Mouse (Mus musculus) cerebellum, adult 18-20 months (tissue): ENCODE measurements around the gene Mindy1.

Source experiments
- DNase-seq, 2 experiments: peaks; one replicate each; pipeline ENCODE4 v3.0.0; 2021

Mindy1 gene

GRCm38 (mm10) chr3:95269789-95270188 lies 11.4 kb upstream of the Mindy1 start:
- no peak for DNase-seq

GRCm38 (mm10) chr3:95270766-95271364 lies 10.3 kb upstream of the Mindy1 start:
- no peak for DNase-seq

- peak; percentile 91 to 97 for DNase-seq
Observed at GRCm38 (mm10) chr3:95273471-95273870, 7.7 kb upstream of the Mindy1 start.

GRCm38 (mm10) chr3:95274453-95274852 lies 6.7 kb upstream of the Mindy1 start:
- DNase-seq: no peak

GRCm38 (mm10) chr3:95275161-95275560 lies 6.0 kb upstream of the Mindy1 start:
- DNase-seq: no peak

- DNase-seq: no peak
Observed at GRCm38 (mm10) chr3:95276428-95276934, 4.7 kb upstream of the Mindy1 start.

GRCm38 (mm10) chr3:95277149-95277551 lies 4.0 kb upstream of the Mindy1 start:
- no peak for DNase-seq

- peak in 1 of 2 experiments; percentile 56 for DNase-seq
Observed at GRCm38 (mm10) chr3:95280747-95281146, 398 bp upstream of the Mindy1 start.

- DNase-seq: no peak
Observed at GRCm38 (mm10) chr3:95282381-95282864, 1.3 kb downstream of the Mindy1 start.

- peak; percentile 84 to 85 for DNase-seq
Observed at GRCm38 (mm10) chr3:95282865-95283588, 1.9 kb downstream of the Mindy1 start.

GRCm38 (mm10) chr3:95283589-95283941 lies 2.4 kb downstream of the Mindy1 start:
- DNase-seq: no peak

- no peak for DNase-seq
Observed at GRCm38 (mm10) chr3:95284062-95284461, 2.9 kb downstream of the Mindy1 start.

GRCm38 (mm10) chr3:95284501-95285281 lies 3.5 kb downstream of the Mindy1 start:
- DNase-seq: no peak

- DNase-seq: no peak
Observed at GRCm38 (mm10) chr3:95285390-95285789, 4.2 kb downstream of the Mindy1 start.

GRCm38 (mm10) chr3:95286011-95286410 lies 4.9 kb downstream of the Mindy1 start:
- DNase-seq: no peak

GRCm38 (mm10) chr3:95286510-95286909 lies 5.4 kb downstream of the Mindy1 start:
- DNase-seq: no peak

GRCm38 (mm10) chr3:95287541-95287940 lies 6.4 kb downstream of the Mindy1 start:
- no peak for DNase-seq

- DNase-seq: peak; percentile 78 to 85
Observed at GRCm38 (mm10) chr3:95289419-95289818, 8.3 kb downstream of the Mindy1 start.

- DNase-seq: no peak
Observed at GRCm38 (mm10) chr3:95290156-95290555, 9.0 kb downstream of the Mindy1 start.

GRCm38 (mm10) chr3:95291041-95291440 lies 9.9 kb downstream of the Mindy1 start:
- no peak for DNase-seq

- no peak for DNase-seq
Observed at GRCm38 (mm10) chr3:95292899-95293298, 11.8 kb downstream of the Mindy1 start.

GRCm38 (mm10) chr3:95293537-95293936 lies 12.4 kb downstream of the Mindy1 start:
- DNase-seq: no peak

GRCm38 (mm10) chr3:95294316-95294715 lies 13.2 kb downstream of the Mindy1 start:
- DNase-seq: no peak

- DNase-seq: no peak
Observed at GRCm38 (mm10) chr3:95294718-95295117, 13.6 kb downstream of the Mindy1 start.
